In genomic region chr12:8500597-8501570, GRCm38 (mm10) we compare ENCODE assay signal across 8 mouse cellular contexts. TPM values are rescaled to one million over a fixed set of nuclear protein-coding genes. Genes with fewer than 3 reads are reported as not detected.
DNase-seq lines count a peak whose midpoint lies in the region; ATAC-seq and TF ChIP-seq lines count a peak whose summit lies in the region.

No protein-coding gene starts in this region.

- no peaks in the 10 kb centered on the region for H3K36me3 ChIP-seq in spleen, adult 2 months (ENCODE audit: control insufficient read depth, insufficient read depth, low read length)
- H3K36me3 ChIP-seq in embryonic facial prominence, embryonic 14.5 days (ENCODE audit: control insufficient read depth, insufficient read depth, low read length), result no peaks in the 10 kb centered on the region
- H3K36me3 ChIP-seq in hindbrain, embryonic 13.5 days, result no peaks in the 10 kb centered on the region
- no peaks in the 10 kb centered on the region for H3K36me3 ChIP-seq in liver, embryonic 16.5 days (ENCODE audit: control insufficient read depth, insufficient read depth)

- no peak for DNase-seq in spleen, adult 2 months (ENCODE audit: low read depth in 1 of 2, low spot score in 2 of 2)
- DNase-seq in spleen, postnatal 14 days (ENCODE audit: low spot score in 2 of 2), result no peak
- DNase-seq in embryonic facial prominence, embryonic 14.5 days (ENCODE audit: low spot score), result no peak
- no peak for DNase-seq in frontal cortex, postnatal 36 days (ENCODE audit: low spot score in 2 of 2)
- no peak for DNase-seq in left cerebral cortex, postnatal 25 days (ENCODE audit: low spot score in 2 of 2)
- no peak for DNase-seq in left cerebral cortex, postnatal 36 days (ENCODE audit: low spot score in 2 of 2)

- peak overlapping the region; percentile 94 for H3K27ac ChIP-seq in spleen, adult 2 months (ENCODE audit: insufficient read depth, low read length)
- peak overlapping the region; percentile 100 for H3K27ac ChIP-seq in embryonic facial prominence, embryonic 14.5 days (replicated peaks; ENCODE audit: low read depth, low read length)
- H3K27ac ChIP-seq in hindbrain, embryonic 13.5 days, result peak overlapping the region; percentile 100
- H3K27ac ChIP-seq in liver, embryonic 16.5 days (ENCODE audit: low read length), result peak overlapping the region; percentile 70

- ATAC-seq in embryonic facial prominence, embryonic 14.5 days (ENCODE audit: low read depth), result no peak
- 0 out of 2 replicates have a peak, but pooled peaks have one; percentile 0 for ATAC-seq in hindbrain, embryonic 13.5 days (ENCODE audit: low FRiP score)
- no peak for ATAC-seq in liver, embryonic 16.5 days (ENCODE audit: low read depth)

- intact Hi-C loops in left cerebral cortex, postnatal 25 days (cut with DNase I), result no loop called here
- intact Hi-C loops in left cerebral cortex, postnatal 36 days (cut with DNase I), result loop anchor here (1.0 kb wide), 1 partner anchor 174 kb away; no protein-coding TSS in a partner anchor

- H3K9ac ChIP-seq in embryonic facial prominence, embryonic 14.5 days (ENCODE audit: low read depth, low read length), result peak overlapping the region; percentile 100
- H3K9ac ChIP-seq in hindbrain, embryonic 13.5 days, result peak overlapping the region; percentile 98
- H3K9ac ChIP-seq in liver, embryonic 16.5 days (ENCODE audit: low read depth, low read length), result peak overlapping the region; percentile 66

- H3K9me3 ChIP-seq in embryonic facial prominence, embryonic 14.5 days (ENCODE audit: control insufficient read depth, low read length), result no peaks in the 10 kb centered on the region
- no peaks in the 10 kb centered on the region for H3K9me3 ChIP-seq in hindbrain, embryonic 13.5 days
- H3K9me3 ChIP-seq in liver, embryonic 16.5 days (replicated peaks; ENCODE audit: control insufficient read depth, low read length), result no peaks in the 10 kb centered on the region

- no peak for TF ChIP-seq POLR2A in spleen, adult 2 months (IDR thresholded peaks at IDR 0.05; ENCODE audit: low read depth, low read length)

- no peaks in the 10 kb centered on the region for H3K27me3 ChIP-seq in spleen, adult 2 months (ENCODE audit: control insufficient read depth, insufficient read depth, low read length)
- H3K27me3 ChIP-seq in embryonic facial prominence, embryonic 14.5 days (replicated peaks; ENCODE audit: control insufficient read depth, insufficient read depth, low read length), result no peaks in the 10 kb centered on the region
- no peaks in the 10 kb centered on the region for H3K27me3 ChIP-seq in hindbrain, embryonic 13.5 days
- peaks cover 14% of the 10 kb centered on the region for H3K27me3 ChIP-seq in liver, embryonic 16.5 days (ENCODE audit: control insufficient read depth, insufficient read depth, low read depth, low read length)

- peaks cover 4% of the 10 kb centered on the region; the same call in 1 of the 2 replicates for H3K4me1 ChIP-seq in spleen, adult 2 months (ENCODE audit: control insufficient read depth, insufficient read depth, insufficient read length)
- H3K4me1 ChIP-seq in embryonic facial prominence, embryonic 14.5 days (ENCODE audit: control insufficient read depth, insufficient read depth, low read length), result peaks cover 28% of the 10 kb centered on the region
- H3K4me1 ChIP-seq in hindbrain, embryonic 13.5 days (replicated peaks), result peaks cover 32% of the 10 kb centered on the region
- peaks cover 16% of the 10 kb centered on the region for H3K4me1 ChIP-seq in liver, embryonic 16.5 days (ENCODE audit: control insufficient read depth, low read depth, low read length)

- H3K4me3 ChIP-seq in spleen, adult 2 months (ENCODE audit: extremely low read depth, insufficient read depth, insufficient read length), result peak overlapping the region; percentile 80; the same call in 1 of the 2 replicates
- peak overlapping the region; percentile 93 for H3K4me3 ChIP-seq in embryonic facial prominence, embryonic 14.5 days (ENCODE audit: low read depth, low read length)
- peak overlapping the region; percentile 81 for H3K4me3 ChIP-seq in hindbrain, embryonic 13.5 days
- peak overlapping the region; percentile 66 for H3K4me3 ChIP-seq in liver, embryonic 16.5 days (ENCODE audit: low read depth, low read length)

- no peak for TF ChIP-seq CTCF in spleen, adult 2 months (IDR thresholded peaks at IDR 0.05; ENCODE audit: extremely low read depth, insufficient read depth, insufficient read length, insufficient replicate concordance)

- H3K4me2 ChIP-seq in embryonic facial prominence, embryonic 14.5 days (ENCODE audit: low read depth, low read length), result peak overlapping the region; percentile 91
- peak overlapping the region; percentile 91 for H3K4me2 ChIP-seq in hindbrain, embryonic 13.5 days
- H3K4me2 ChIP-seq in liver, embryonic 16.5 days (ENCODE audit: low read depth, low read length), result peak overlapping the region; percentile 74

- 38% methylated on average over 17 of the region's 17 CpGs for WGBS in spleen, adult 2 months
- WGBS in embryonic facial prominence, embryonic 14.5 days, result 48% methylated on average over 17 of the region's 17 CpGs
- 46% methylated on average over 17 of the region's 17 CpGs for WGBS in hindbrain, embryonic 13.5 days
- 32% methylated on average over 17 of the region's 17 CpGs for WGBS in liver, embryonic 16.5 days (ENCODE audit: insufficient replicate concordance)

RNA-seq across cellular contexts. Expression of gene Rhob, which starts 1.1 kb away (rescaled TPM):
- 84.8 and 101 TPM in 2 replicates for polyA plus RNA-seq in spleen, adult 2 months (2012; rRNA removed)
- 72.8 and 76.8 TPM in 2 replicates for polyA plus RNA-seq in embryonic facial prominence, embryonic 14.5 days (2014; fragmentation: Nextera tagmentation; extraction: Ambion mirVana)
- polyA plus RNA-seq in hindbrain, embryonic 13.5 days (2015; fragmentation: Nextera tagmentation; extraction: Ambion mirVana), result 68.7 and 71.7 TPM in 2 replicates
- 6.1 and 7.1 TPM in 2 replicates for polyA plus RNA-seq in liver, embryonic 16.5 days (2015; fragmentation: Nextera tagmentation; extraction: Ambion mirVana)
- total RNA-seq in left cerebral cortex, postnatal 25 days (2021), result 100 to 1,000 TPM; 274 to 298 TPM
- 100 to 1,000 TPM; 300 to 353 TPM for total RNA-seq in left cerebral cortex, postnatal 36 days (2021)
